20 mouse cellular contexts compared by ENCODE assay signal in genomic region chr11:3741183-3741582, GRCm38 (mm10).
DNase-seq lines count a peak whose midpoint lies in the region; TF ChIP-seq lines count a peak whose summit lies in the region.
"Had no signal": no experiment of that assay in that cellular context is flagged by ENCODE, and none has a peak within 500 bp of the region (broad histone marks: within the 10 kb centered on the region; RNA-seq: fewer than 3 reads in every experiment).

No protein-coding gene starts in this region.

- no peak overlapping the region for H3K4me3 ChIP-seq in gastrocnemius, adult 2 months
- H3K4me3 ChIP-seq: embryonic facial prominence, embryonic 10.5 days; hindbrain, embryonic 10.5 days; intestine, embryonic 15.5 days; neural tube, embryonic 15.5 days; stomach, embryonic 15.5 days had no signal

- TF ChIP-seq CTCF in brain, embryonic 14.5 days (IDR thresholded peaks at IDR 0.05; ENCODE audit: borderline replicate concordance, extremely low read depth, insufficient read depth, insufficient read length) = no peak
- no peak for TF ChIP-seq CTCF in gastrocnemius, adult 2 months (IDR thresholded peaks at IDR 0.05)

- TF ChIP-seq POLR2A in brain, embryonic 14.5 days (IDR thresholded peaks at IDR 0.05; ENCODE audit: borderline replicate concordance, extremely low read depth, insufficient read depth, insufficient read length, poor library complexity, severe bottlenecking) = no peak

- H3K27ac ChIP-seq in gastrocnemius, adult 2 months = no peak overlapping the region
- H3K27ac ChIP-seq: embryonic facial prominence, embryonic 10.5 days; hindbrain, embryonic 10.5 days; intestine, embryonic 15.5 days; macrophage; neural tube, embryonic 15.5 days; stomach, embryonic 15.5 days had no signal

- intact Hi-C loops in left cerebral cortex, postnatal 4 days (cut with DNase I) = no loop called here
- intact Hi-C loops in left cerebral cortex, postnatal 14 days (cut with DNase I) = no loop called here
- intact Hi-C loops in gastrocnemius, adult 2 months (cut with DNase I) = no loop called here

- DNase-seq in left cerebral cortex, adult 18-20 months (ENCODE audit: low spot score in 2 of 2) = peak; percentile 53 to 59
- DNase-seq in left cerebral cortex, postnatal 4 days = no peak
- DNase-seq in brain, adult 2 months (ENCODE audit: low read depth, low spot score) = peak; percentile 83
- peak; percentile 48 for DNase-seq in brain, embryonic 14.5 days (ENCODE audit: low read depth)
- peak; percentile 69 to 76 for DNase-seq in left cerebral cortex, postnatal 14 days (ENCODE audit: low spot score in 2 of 2)
- DNase-seq in gastrocnemius, adult 2 months = no peak
- DNase-seq in gastrocnemius, postnatal 10 days = no peak
- DNase-seq: adrenal gland, adult 8-10 months; cerebellum, adult 9-10 months; gastrocnemius, postnatal 14 days; heart, adult 11 months; kidney, adult 8-10 months; kidney, postnatal 10 days; thymus, adult 18-20 months had no signal

Comparison
In these comparisons a context has a peak if more than half of its experiments do, and no peak if none do; other contexts are left out.
1. DNase-seq: peak in left cerebral cortex, adult 18-20 months (2 of 2), brain, adult 2 months (single experiment), brain, embryonic 14.5 days (single experiment) and left cerebral cortex, postnatal 14 days (2 of 2); none in left cerebral cortex, postnatal 4 days (single experiment), gastrocnemius, adult 2 months (single experiment) and gastrocnemius, postnatal 10 days (single experiment).